Mouse (Mus musculus) CH12.LX (cell line): ENCODE measurements around the gene Fv1. TPM values are rescaled to one million over a fixed set of nuclear protein-coding genes. Genes with fewer than 3 reads are reported as not detected.
"Not testable (repeated sequence)": the region's sequence is repeated elsewhere in the genome, so short reads cannot be mapped to it uniquely, and the experiment has no call there.

Experiments used
- DNase-seq: peaks from one replicate; pipeline ENCODE4 v3.0.0-alpha.2; 2013; ENCODE audit errors: extremely low read depth
- H3K27ac ChIP-seq: 2 replicates; pipeline ENCODE4 v1.5.1; 2012; ENCODE audit warnings: low read depth, mild to moderate bottlenecking, control low read depth, moderate library complexity; ENCODE audit not compliant: insufficient read depth
- H3K27me3 ChIP-seq: replicated peaks from 2 replicates; pipeline ENCODE3; 2012; ENCODE audit warnings: inconsistent platforms
- H3K36me3 ChIP-seq, 2 experiments: replicated peaks in 1 of 2; 2 replicates each; pipeline versions ENCODE3 to v1.6.1; 2012; ENCODE audit warnings: inconsistent platforms in 1 of 2, low read length in 1 of 2, mild to moderate bottlenecking in 1 of 2, mixed read lengths in 1 of 2, moderate library complexity in 1 of 2; ENCODE audit not compliant: control insufficient read depth in 1 of 2, insufficient read depth in 1 of 2
- H3K4me1 ChIP-seq, 2 experiments: 2 replicates each; pipeline ENCODE4 v1.6.1; 2012; ENCODE audit warnings: inconsistent platforms in 1 of 2, moderate library complexity in 1 of 2; ENCODE audit not compliant: insufficient read depth in 2 of 2, control insufficient read depth in 1 of 2
- H3K4me2 ChIP-seq: 2 replicates; pipeline ENCODE4 v1.6.1; 2012; ENCODE audit warnings: low read depth, mild to moderate bottlenecking, control low read depth; ENCODE audit not compliant: poor library complexity, insufficient read depth, severe bottlenecking
- H3K4me3 ChIP-seq, 3 experiments: fragments of 150-350 bp in 1 of 3; sonication (generic) in 1 of 3; replicated peaks in 1 of 3; 2 replicates each; pipeline versions ENCODE3 to v1.5.1; 2011 to 2012; ENCODE audit warnings: low read depth in 2 of 3, low read length in 2 of 3, mild to moderate bottlenecking in 2 of 3, moderate library complexity in 2 of 3, control low read depth in 1 of 3, improper control_type of control experiment in 1 of 3, inconsistent platforms in 1 of 3, mixed read lengths in 1 of 3; ENCODE audit not compliant: poor library complexity in 1 of 3
- H3K79me2 ChIP-seq: replicated peaks from 2 replicates; pipeline ENCODE4 v1.6.1; 2012; ENCODE audit warnings: mild to moderate bottlenecking, moderate library complexity; ENCODE audit not compliant: control insufficient read depth, poor library complexity, insufficient read depth, severe bottlenecking; ENCODE audit errors: extremely low read depth
- H3K9ac ChIP-seq: 2 replicates; pipeline ENCODE4 v1.6.1; 2012; ENCODE audit warnings: low read depth, mild to moderate bottlenecking, control low read depth, moderate library complexity; ENCODE audit not compliant: insufficient read depth
- H3K9me3 ChIP-seq: replicated peaks from 2 replicates; pipeline ENCODE3; 2012; ENCODE audit warnings: low read length, inconsistent platforms, mixed read lengths
- MAZ ChIP-seq: IDR thresholded peaks from 2 replicates; pipeline ENCODE4 v1.6.1; 2012; ENCODE audit warnings: low read depth, mild to moderate bottlenecking, inconsistent platforms, low read length, improper control_type of control experiment, moderate library complexity
- PAX5 ChIP-seq: IDR thresholded peaks from 2 replicates; pipeline ENCODE4 v1.6.1; 2012; ENCODE audit warnings: low read length, inconsistent platforms, mixed read lengths
- USF2 ChIP-seq: conservative IDR thresholded peaks from 2 replicates; pipeline ENCODE4 v1.6.1; 2011; ENCODE audit warnings: low read depth, low read length, improper control_type of control experiment
- dilution Hi-C: fragments of 300-500 bp; cut with MboI; formaldehyde crosslinking; loops from 2 replicates; pipeline ENCODE4 v1.14.3; 2020; ENCODE audit warnings: low sequenced_read_pairs; ENCODE audit not compliant: extremely low pct_unique_long_range_greater_than_20kb, extremely low pct_ligation_motif_present
- in situ Hi-C: fragments of 300-500 bp; cut with MboI; formaldehyde crosslinking; loops from 3 replicates; pipeline ENCODE4 v1.14.3; 2019; ENCODE audit warnings: low sequenced_read_pairs, low pct_ligation_motif_present, low pct_unique_long_range_greater_than_20kb, mixed read lengths
- polyA plus RNA-seq: library from polyadenylated mRNA; unstranded; fragments of >175 nt; gene quantifications from 2 replicates; pipeline ENCODE4 v1.2.1, GENCODE M21; 2012; ENCODE audit warnings: low read depth; ENCODE audit not compliant: insufficient read length
- total RNA-seq, 2 experiments: library from RNA; depleted of rRNA; stranded (reverse); fragments of 300-350 nt in 1 of 2; fragments of >200 nt in 1 of 2; gene quantifications; 2 replicates each; pipeline ENCODE4 v1.2.3; 2012 to 2014

Fv1 gene
- total and polyA plus RNA-seq, 3 experiments = 2.1 to 4.0 (median 3.0) TPM

DNA sequence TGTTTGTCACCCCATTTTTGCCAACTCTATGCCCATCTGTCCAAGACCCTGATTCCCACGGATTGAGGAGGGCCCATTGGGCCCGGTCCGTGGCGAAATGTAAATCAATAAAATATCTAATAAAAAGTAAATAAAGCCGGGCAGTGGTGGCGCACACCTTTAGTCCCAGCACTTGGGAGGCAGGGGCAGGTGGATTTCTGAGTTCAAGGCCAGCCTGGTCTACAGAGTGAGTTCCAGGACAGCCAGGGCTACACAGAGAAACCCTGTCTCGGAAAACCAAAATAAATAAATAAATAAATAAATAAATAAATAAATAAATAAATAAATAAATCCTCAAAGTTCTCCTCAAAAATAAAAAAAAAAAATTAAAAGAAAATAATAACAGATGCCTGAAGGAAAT, 49.1 kb upstream of the Fv1 start:
- H3K27ac ChIP-seq, H3K4me3 ChIP-seq, H3K9ac ChIP-seq, DNase-seq, H3K79me2 ChIP-seq, H3K4me2 ChIP-seq, H3K4me1 ChIP-seq, H3K36me3 ChIP-seq, H3K27me3 ChIP-seq, dilution Hi-C loops, in situ Hi-C loops, H3K9me3 ChIP-seq: not testable (repeated sequence)

- H3K4me2 ChIP-seq, H3K79me2 ChIP-seq, DNase-seq, H3K4me3 ChIP-seq, H3K27ac ChIP-seq, H3K9ac ChIP-seq, in situ Hi-C loops, dilution Hi-C loops, H3K4me1 ChIP-seq, H3K27me3 ChIP-seq: not testable (repeated sequence)
- H3K9me3 ChIP-seq = peaks cover 15% of the 10 kb centered on the region
- H3K36me3 ChIP-seq = peaks cover 4 to 17% of the 10 kb centered on the region in 2 experiments
Measured at GRCm38 (mm10) chr4:147821414-147821813, 47.4 kb upstream of the Fv1 start.

DNA sequence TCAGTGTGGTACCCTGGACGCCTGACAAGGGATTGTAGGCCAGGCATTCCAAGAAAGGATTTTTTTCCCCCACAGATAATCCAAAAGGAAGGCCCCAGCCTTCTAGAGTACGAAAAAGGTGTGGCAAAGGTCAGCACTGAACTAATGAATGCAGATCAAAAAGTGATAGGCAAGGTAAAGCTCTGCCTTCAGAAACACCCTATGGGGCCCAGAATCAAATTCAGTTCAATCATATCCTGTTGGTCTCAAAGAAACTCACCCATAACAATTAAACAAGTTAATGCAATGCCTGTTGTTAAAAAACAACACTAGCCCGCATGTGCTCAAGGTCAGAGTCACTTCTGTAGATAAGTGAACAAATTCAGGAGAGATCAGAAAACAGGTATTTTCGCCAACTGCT, 44.4 kb upstream of the Fv1 start:
- Histone ChIP-seq H3K9ac (no peak overlapping the region), H3K4me2 (no peak overlapping the region), H3K4me3 (no peak overlapping the region), H3K4me1 (no peaks in the 10 kb centered on the region), H3K79me2 (no peaks in the 10 kb centered on the region), H3K36me3 (peaks cover 7 to 41% of the 10 kb centered on the region in 2 experiments), H3K27ac (no peak overlapping the region), H3K9me3 (peaks cover 23% of the 10 kb centered on the region), H3K27me3 (no peaks in the 10 kb centered on the region)
- DNase-seq = no peak
- dilution Hi-C loops (no loop called here), in situ Hi-C loops (no loop called here)
- TF ChIP-seq USF2 (no peak), MAZ (no peak), PAX5 (no peak)

- H3K27ac ChIP-seq, H3K9me3 ChIP-seq, H3K79me2 ChIP-seq, H3K9ac ChIP-seq, H3K4me1 ChIP-seq, H3K4me3 ChIP-seq, dilution Hi-C loops, H3K27me3 ChIP-seq, in situ Hi-C loops, DNase-seq, H3K4me2 ChIP-seq: not testable (repeated sequence)
- peaks cover 5 to 31% of the 10 kb centered on the region in 2 experiments for H3K36me3 ChIP-seq
Measured at GRCm38 (mm10) chr4:147839282-147839681, 29.5 kb upstream of the Fv1 start.
